Mouse (Mus musculus): ENCODE measurements around the gene Ets2. TPM values are rescaled to one million over a fixed set of nuclear protein-coding genes. Genes with fewer than 3 reads are reported as not detected.
A peak's percentile ranks its signal among the peaks of the same experiment; 100 is the strongest.

Ets2 gene
- 15.4 and 17.2 TPM in 2 replicates for polyA plus RNA-seq (2016; fragmentation: Nextera tagmentation; extraction: Ambion mirVana)

GRCm38 (mm10) chr16:95701802-95702561, at the start of gene Ets2:
TSS of gene Ets2 (plus strand) at chr16:95702075.
- no peaks in the 10 kb centered on the region for H3K9me3 ChIP-seq
- H3K27me3 ChIP-seq = peaks cover 50% of the 10 kb centered on the region
- H3K4me2 ChIP-seq = peak within 1 kb of the TSS; percentile 85
- H3K4me3 ChIP-seq (replicated peaks) = peak within 1 kb of the TSS; percentile 76
- peak; percentile 91 for ATAC-seq (ENCODE audit: low FRiP score)
- no peaks in the 10 kb centered on the region for H3K36me3 ChIP-seq (replicated peaks)
- WGBS = 2% methylated on average over 62 of the region's 64 CpGs
- peaks cover 18% of the 10 kb centered on the region for H3K4me1 ChIP-seq
- H3K9ac ChIP-seq = peak within 1 kb of the TSS; percentile 84
- peak within 1 kb of the TSS; percentile 74 for H3K27ac ChIP-seq

- no peak overlapping the region for H3K4me3 ChIP-seq (replicated peaks)
- no peak overlapping the region for H3K27ac ChIP-seq
- peaks cover 4% of the 10 kb centered on the region; the same call in 1 of the 2 replicates for H3K9me3 ChIP-seq
- H3K4me1 ChIP-seq = no peaks in the 10 kb centered on the region
- H3K9ac ChIP-seq = no peak overlapping the region
- H3K4me2 ChIP-seq = no peak overlapping the region
- WGBS = 57% methylated on average over 15 of the region's 15 CpGs
- ATAC-seq (ENCODE audit: low FRiP score) = no peak
- H3K27me3 ChIP-seq = no peaks in the 10 kb centered on the region
- no peaks in the 10 kb centered on the region for H3K36me3 ChIP-seq (replicated peaks)
These were observed 47.7 kb upstream of the Ets2 start for GRCm38 (mm10) chr16:95654204-95654611.

GRCm38 (mm10) chr16:95656535-95656934, 45.3 kb upstream of the Ets2 start:
- no peak overlapping the region for H3K9ac ChIP-seq
- 95% methylated on average over 4 of the region's 4 CpGs for WGBS
- H3K4me3 ChIP-seq (replicated peaks) = no peak overlapping the region
- peaks cover 4% of the 10 kb centered on the region; the same call in 1 of the 2 replicates for H3K9me3 ChIP-seq
- 0 out of 2 replicates have a peak, but pooled peaks cover 6% of the 10 kb centered on the region for H3K27me3 ChIP-seq
- no peak for ATAC-seq (ENCODE audit: low FRiP score)
- H3K36me3 ChIP-seq (replicated peaks) = no peaks in the 10 kb centered on the region
- H3K4me2 ChIP-seq = no peak overlapping the region
- H3K27ac ChIP-seq = no peak overlapping the region
- H3K4me1 ChIP-seq = no peaks in the 10 kb centered on the region

GRCm38 (mm10) chr16:95657187-95657586, 44.7 kb upstream of the Ets2 start:
- no peaks in the 10 kb centered on the region for H3K36me3 ChIP-seq (replicated peaks)
- WGBS = 92% methylated on average over 5 of the region's 5 CpGs
- no peak overlapping the region for H3K27ac ChIP-seq
- 0 out of 2 replicates have a peak, but pooled peaks cover 6% of the 10 kb centered on the region for H3K27me3 ChIP-seq
- H3K9me3 ChIP-seq = peaks cover 4% of the 10 kb centered on the region; the same call in 1 of the 2 replicates
- H3K4me3 ChIP-seq (replicated peaks) = no peak overlapping the region
- H3K4me2 ChIP-seq = no peak overlapping the region
- no peak for ATAC-seq (ENCODE audit: low FRiP score)
- no peak overlapping the region for H3K9ac ChIP-seq
- H3K4me1 ChIP-seq = no peaks in the 10 kb centered on the region

GRCm38 (mm10) chr16:95657756-95658155, 44.1 kb upstream of the Ets2 start:
- no peak for ATAC-seq (ENCODE audit: low FRiP score)
- Histone ChIP-seq H3K4me3 (replicated peaks) (no peak overlapping the region), H3K9me3 (peaks cover 4% of the 10 kb centered on the region; the same call in 1 of the 2 replicates), H3K4me1 (no peaks in the 10 kb centered on the region), H3K36me3 (replicated peaks) (no peaks in the 10 kb centered on the region), H3K27ac (no peak overlapping the region), H3K27me3 (peaks cover 8% of the 10 kb centered on the region; the same call in 1 of the 2 replicates), H3K4me2 (no peak overlapping the region), H3K9ac (no peak overlapping the region)
- WGBS = 95% methylated on average over 5 of the region's 5 CpGs

- Histone ChIP-seq H3K4me1 (no peaks in the 10 kb centered on the region), H3K4me3 (replicated peaks) (no peak overlapping the region), H3K9me3 (peaks cover 4% of the 10 kb centered on the region; the same call in 1 of the 2 replicates), H3K9ac (no peak overlapping the region), H3K27me3 (peaks cover 9% of the 10 kb centered on the region; the same call in 1 of the 2 replicates), H3K27ac (no peak overlapping the region), H3K36me3 (replicated peaks) (no peaks in the 10 kb centered on the region), H3K4me2 (no peak overlapping the region)
- WGBS = 61% methylated on average over 5 of the region's 5 CpGs
- ATAC-seq (ENCODE audit: low FRiP score) = no peak
These were observed 42.9 kb upstream of the Ets2 start for GRCm38 (mm10) chr16:95658836-95659430.

GRCm38 (mm10) chr16:95659461-95659860, 42.4 kb upstream of the Ets2 start:
- H3K4me3 ChIP-seq (replicated peaks) = no peak overlapping the region
- 85% methylated on average over 19 of the region's 19 CpGs for WGBS
- ATAC-seq (ENCODE audit: low FRiP score) = no peak
- no peak overlapping the region for H3K27ac ChIP-seq
- H3K36me3 ChIP-seq (replicated peaks) = no peaks in the 10 kb centered on the region
- no peaks in the 10 kb centered on the region for H3K4me1 ChIP-seq
- no peak overlapping the region for H3K4me2 ChIP-seq
- no peak overlapping the region for H3K9ac ChIP-seq
- peaks cover 9% of the 10 kb centered on the region for H3K27me3 ChIP-seq
- H3K9me3 ChIP-seq = peaks cover 4% of the 10 kb centered on the region; the same call in 1 of the 2 replicates

GRCm38 (mm10) chr16:95660909-95661308, 41.0 kb upstream of the Ets2 start:
- Histone ChIP-seq H3K4me2 (no peak overlapping the region), H3K4me1 (no peaks in the 10 kb centered on the region), H3K36me3 (replicated peaks) (no peaks in the 10 kb centered on the region), H3K9ac (no peak overlapping the region), H3K27ac (no peak overlapping the region), H3K27me3 (peaks cover 18% of the 10 kb centered on the region), H3K9me3 (peaks cover 4% of the 10 kb centered on the region; the same call in 1 of the 2 replicates), H3K4me3 (replicated peaks) (no peak overlapping the region)
- no peak for ATAC-seq (ENCODE audit: low FRiP score)
- WGBS = 77% methylated on average over 5 of the region's 5 CpGs

- ATAC-seq (ENCODE audit: low FRiP score) = no peak
These were observed 36.3 kb upstream of the Ets2 start for GRCm38 (mm10) chr16:95665472-95666131.

GRCm38 (mm10) chr16:95666288-95666687, 35.6 kb upstream of the Ets2 start:
- H3K4me2 ChIP-seq = no peak overlapping the region
- H3K4me3 ChIP-seq (replicated peaks) = no peak overlapping the region
- peaks cover 26% of the 10 kb centered on the region for H3K27me3 ChIP-seq
- no peaks in the 10 kb centered on the region for H3K9me3 ChIP-seq
- no peaks in the 10 kb centered on the region for H3K36me3 ChIP-seq (replicated peaks)
- no peak for ATAC-seq (ENCODE audit: low FRiP score)
- no peak overlapping the region for H3K27ac ChIP-seq
- H3K4me1 ChIP-seq = peaks cover 9% of the 10 kb centered on the region
- 91% methylated on average over 10 of the region's 10 CpGs for WGBS
- no peak overlapping the region for H3K9ac ChIP-seq

More at GRCm38 (mm10) chr16:95665472-95666131, 36.3 kb upstream of the Ets2 start:
- whole genome bisulfite sequencing = 85% methylated on average over 6 of the region's 6 CpGs
- Histone ChIP-seq H3K4me1 (peaks cover 9% of the 10 kb centered on the region), H3K4me2 (no peak overlapping the region), H3K27ac (no peak overlapping the region), H3K4me3 (replicated peaks) (no peak overlapping the region), H3K9me3 (no peaks in the 10 kb centered on the region), H3K36me3 (replicated peaks) (no peaks in the 10 kb centered on the region), H3K9ac (no peak overlapping the region), H3K27me3 (peaks cover 31% of the 10 kb centered on the region)

- ATAC-seq (ENCODE audit: low FRiP score) = no peak
- Histone ChIP-seq H3K9me3 (no peaks in the 10 kb centered on the region), H3K4me3 (replicated peaks) (no peak overlapping the region), H3K4me1 (peaks cover 9% of the 10 kb centered on the region), H3K27ac (no peak overlapping the region), H3K4me2 (0 out of 2 replicates have a peak overlapping the region, but pooled peaks have one; percentile 13), H3K27me3 (peaks cover 37% of the 10 kb centered on the region), H3K36me3 (replicated peaks) (no peaks in the 10 kb centered on the region), H3K9ac (no peak overlapping the region)
- WGBS = 60% methylated on average over 11 of the region's 11 CpGs
These were observed 34.3 kb upstream of the Ets2 start for GRCm38 (mm10) chr16:95667395-95668150.

Measured in forebrain, embryonic 12.5 days (tissue).